Mouse (Mus musculus): ENCODE data around the gene Gnai2.

Gene Gnai2

DNA sequence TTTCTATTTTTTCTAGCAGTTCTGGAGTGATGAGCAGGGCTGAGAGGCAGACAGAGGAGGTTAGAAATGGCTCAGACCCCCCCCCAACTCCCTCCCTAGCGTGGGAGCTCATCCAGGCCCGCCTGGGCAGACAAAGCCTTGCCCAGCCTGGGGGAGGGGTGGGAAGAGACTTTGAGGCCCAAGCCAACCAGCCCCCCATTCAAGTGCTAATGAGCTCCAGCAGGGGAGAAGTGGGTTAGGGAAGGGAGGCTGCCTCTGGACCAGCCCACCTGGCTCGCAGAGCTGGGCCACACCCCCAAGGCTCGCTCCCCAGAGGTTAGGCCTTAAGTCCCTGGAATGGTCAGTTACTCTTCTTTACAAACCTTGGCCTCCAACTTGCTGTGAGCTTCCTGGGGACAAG is 4.6 kb downstream of the Gnai2 start:
- no peak for DNase-seq (ENCODE audit: low spot score)

DNA sequence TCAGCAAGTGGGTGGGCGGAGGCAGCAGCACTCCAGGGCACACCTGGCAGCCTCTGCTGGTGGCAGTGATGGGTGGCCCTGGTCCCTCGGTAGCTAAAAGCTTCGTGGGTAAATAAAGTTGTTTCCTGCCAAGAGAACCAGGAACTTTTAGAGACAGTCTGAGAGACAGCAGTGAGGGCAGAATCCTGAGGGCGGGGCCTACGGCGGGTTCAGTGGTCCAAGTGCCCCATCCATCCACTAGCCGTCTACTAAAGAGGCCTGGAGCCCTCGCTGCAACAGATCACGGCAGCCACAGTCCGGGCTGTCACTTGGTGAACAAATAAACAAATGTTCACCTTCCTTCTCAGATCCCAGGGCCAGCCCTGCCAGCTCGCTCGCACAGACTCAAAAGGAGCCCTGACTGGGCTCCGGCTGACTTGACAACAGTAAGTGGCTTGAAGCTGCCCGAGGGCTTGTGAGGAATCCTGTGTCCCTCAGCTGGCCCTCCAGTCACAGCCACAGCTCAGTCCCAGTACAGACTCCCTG is 5.2 kb downstream of the Gnai2 start:
- DNase-seq (ENCODE audit: low spot score), result no peak

DNA sequence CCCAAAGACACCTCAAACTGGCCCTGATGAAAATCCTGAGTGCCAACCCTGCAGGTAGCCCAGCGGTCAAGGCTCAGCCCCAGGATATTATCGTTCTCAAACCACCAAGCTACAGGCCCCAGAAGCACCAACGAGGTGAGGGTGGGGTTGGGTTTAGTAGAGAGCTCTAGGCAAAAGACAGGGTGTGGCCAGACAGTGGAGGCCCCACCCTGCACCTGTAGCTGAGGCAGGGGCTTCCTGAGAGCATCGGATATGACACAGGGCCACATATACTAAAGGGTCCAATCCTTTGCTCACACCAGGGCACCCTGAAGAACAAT is 5.8 kb downstream of the Gnai2 start:
- no peak for DNase-seq (ENCODE audit: low spot score)

DNA sequence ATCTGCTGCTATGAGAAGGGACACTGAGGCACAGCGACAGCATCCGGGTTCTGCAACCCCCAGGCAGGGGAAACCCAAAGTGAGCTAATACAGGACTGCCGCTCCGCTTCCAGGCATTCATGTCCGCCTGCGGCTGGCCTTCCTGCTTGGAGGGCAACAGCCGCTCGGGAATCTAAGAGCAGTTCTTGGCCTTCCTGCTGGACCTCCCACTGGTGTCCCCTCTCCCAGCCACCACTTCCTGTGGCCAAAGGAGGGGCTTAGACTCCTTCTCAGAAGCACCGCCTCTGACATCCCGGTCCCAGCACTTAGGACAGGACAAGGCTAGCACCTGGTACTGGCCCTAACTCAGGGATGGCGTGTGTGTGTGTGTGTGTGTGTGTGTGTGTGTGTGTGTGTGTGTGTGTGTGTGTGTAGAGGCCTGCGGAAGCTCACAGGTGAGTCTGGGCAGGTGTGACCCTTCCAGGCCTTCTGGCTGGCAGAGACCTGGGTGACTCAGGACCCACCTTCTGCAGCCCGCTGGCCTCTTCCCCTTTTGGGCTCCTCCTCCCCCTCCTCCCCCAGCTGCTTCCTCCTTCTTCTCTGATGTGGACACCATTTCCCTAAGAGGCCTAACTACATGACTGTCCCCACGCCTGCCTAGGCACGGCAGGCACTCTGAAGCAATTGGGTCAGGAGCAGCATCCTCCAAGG is 6.3 kb downstream of the Gnai2 start:
- DNase-seq (ENCODE audit: low spot score), result no peak

DNA sequence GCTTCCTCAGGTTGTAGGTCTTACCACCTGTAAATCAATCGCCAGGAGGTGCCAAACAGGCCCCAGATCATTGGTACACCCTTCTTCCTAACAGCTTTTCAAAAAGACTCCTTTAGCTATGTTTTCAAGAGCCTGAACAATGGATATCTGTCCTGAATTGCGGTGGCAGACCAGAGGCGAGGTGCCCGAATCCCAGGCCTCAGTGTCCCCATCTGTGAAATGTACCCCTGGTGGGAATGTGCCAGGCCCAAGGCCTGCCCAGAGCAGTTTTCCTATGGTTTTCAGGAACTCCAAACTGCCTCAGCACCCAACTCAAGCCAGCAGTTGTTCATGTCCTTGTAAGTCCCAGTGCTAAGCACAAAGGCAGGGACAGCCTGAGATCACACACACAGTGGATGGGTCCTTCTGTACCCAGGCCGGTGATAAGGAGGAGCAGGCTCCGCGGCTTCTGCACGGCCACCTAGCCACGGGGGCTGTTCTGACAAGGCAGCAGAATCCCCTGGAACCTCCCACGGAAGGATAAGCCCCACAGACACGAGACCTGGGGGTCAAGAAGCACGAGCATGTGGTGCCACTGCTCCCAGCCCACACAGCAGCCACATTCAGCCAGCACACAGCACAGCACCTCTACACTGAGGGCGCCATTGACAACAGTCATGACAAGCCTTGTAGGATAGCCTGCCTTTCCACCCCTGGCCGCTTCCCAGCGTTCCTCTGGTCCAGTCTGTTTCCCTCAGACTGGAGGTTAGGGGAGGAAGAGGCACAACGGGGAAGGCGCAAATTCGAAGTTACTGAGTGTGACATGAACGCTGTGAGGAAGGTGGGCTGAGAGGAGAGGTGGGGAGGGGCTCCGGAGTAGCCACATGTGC is 7.5 kb downstream of the Gnai2 start:
- DNase-seq (ENCODE audit: low spot score), result no peak

DNA sequence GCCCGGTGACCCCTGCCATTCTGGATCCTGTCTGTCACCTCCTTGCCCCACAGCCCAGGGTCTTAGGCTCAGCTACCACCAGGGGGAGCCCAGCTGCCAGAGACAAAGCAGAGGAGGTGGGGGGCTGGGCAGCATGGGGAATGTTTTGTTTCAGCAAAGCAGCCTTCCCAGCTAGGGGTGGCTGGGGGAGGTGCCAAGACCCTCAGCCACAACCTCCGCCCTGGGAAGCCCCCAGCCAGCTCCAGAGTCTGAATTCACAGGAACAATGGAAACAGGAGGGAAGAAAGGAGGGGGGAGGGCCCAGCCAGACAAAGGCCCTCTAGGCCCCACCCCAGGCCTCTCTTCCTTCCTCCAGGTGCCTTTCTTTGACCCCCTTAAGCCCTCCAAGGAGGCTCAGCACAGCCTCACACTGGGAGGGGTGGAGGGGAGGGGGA is 8.3 kb downstream of the Gnai2 start:
- no peak for DNase-seq (ENCODE audit: low spot score)

DNA sequence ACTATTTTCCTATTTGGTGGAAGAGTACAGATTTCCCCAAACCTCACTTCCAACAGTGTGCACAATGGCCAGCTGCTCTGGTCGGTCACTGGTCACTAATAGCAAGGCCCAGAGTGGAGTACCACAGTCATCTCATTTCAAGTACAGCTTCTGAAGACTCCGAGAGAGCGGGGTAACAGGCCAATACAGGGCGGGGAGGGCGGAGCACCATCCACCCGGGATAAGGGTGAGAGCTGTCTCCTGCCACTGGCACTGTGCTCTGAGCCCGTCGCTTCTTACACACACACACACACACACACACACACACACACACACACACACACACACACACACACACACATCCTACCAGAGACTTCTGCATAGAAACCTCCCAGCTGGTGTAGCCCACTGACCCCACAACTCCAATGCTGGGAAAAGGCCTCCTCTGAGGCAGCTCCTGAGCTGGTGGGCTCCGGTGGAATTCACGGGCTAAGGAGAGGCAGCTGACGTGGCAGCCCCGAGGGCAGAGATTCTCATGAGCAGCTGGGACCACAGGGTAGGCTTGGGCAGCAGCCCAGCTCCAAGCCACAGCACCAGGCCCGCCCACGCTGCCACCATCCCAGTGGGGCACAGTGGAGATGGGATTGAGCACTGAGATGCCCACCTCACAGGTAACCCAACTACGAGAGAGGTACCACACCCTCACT is 8.9 kb downstream of the Gnai2 start:
- no peak for DNase-seq (ENCODE audit: low spot score)

DNA sequence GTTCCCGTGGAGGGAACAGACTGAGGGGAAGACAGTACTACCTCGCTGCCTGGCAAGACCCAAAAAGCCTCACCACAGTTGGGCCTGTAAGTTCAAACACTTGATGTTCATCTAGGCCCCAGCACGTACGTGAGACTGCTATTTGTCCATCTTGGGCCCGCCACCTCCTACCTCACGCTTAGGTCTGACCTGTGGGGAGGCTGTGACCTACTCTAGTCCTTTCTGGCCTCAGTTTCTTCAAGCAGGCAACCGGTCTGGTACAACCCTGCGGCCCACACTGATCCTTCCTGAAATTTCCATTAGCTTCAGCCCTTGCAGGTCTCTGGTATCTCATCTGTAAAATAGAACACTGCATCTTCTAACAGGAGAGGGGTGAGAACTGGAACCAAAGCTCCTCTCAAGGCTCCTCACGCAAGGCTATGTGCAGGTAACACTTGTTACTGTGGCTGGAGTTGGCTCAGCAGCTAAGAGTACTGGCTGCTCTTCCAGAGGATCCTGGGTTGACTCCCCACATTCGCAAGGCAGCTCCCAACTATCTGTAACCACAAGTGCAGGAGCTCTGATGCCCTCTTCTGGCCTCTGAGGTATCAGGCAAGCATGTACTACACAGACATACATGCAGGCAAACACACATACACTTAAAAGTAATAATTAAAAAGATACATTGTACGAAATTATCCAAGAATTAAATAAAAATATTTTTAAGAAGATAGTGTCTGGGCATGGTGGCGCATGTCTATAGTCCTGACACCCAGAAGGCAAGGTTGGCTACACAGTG is 9.6 kb downstream of the Gnai2 start:
- DNase-seq (ENCODE audit: low spot score), result no peak

DNA sequence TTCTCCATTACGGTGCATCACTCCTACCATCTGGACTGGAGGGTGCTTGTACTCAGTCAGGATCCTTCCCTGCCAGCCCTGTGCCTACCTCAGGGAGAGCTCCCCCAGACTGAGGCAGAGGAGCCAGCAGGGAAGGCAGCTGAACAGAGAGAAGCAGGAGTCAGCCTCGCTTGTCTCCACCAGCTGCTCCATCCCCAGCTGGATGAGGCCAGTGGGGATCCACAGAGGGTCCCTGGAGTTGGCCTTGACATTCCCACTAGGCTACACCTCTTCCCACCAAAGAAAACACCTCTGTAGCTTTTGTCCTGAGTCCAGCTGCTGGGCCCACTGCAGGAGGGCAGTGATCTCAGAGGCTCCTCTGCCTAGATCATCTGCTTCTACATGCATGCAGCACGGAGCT is 10.2 kb downstream of the Gnai2 start:
- no peak for DNase-seq (ENCODE audit: low spot score)

DNA sequence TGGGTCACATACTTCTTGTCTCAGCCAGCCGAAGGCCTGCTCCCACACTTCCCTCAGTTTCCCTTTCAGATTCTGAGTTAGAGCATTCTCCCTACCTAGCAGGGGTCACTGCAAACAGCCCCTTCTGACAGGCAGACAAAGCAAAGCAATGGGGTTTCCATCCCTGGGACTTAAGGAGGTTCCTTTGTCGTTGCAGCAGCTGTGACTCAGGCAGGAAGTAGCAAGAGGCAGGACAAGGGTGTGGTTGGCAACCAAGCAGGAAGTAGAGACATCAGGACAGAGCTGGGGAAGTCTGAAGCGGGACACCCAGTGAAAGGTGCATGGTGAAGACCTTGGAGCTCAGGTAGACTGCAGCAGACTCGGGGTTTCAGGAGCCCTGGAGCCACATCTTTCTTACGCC is 10.6 kb downstream of the Gnai2 start:
- no peak for DNase-seq (ENCODE audit: low spot score)

DNA sequence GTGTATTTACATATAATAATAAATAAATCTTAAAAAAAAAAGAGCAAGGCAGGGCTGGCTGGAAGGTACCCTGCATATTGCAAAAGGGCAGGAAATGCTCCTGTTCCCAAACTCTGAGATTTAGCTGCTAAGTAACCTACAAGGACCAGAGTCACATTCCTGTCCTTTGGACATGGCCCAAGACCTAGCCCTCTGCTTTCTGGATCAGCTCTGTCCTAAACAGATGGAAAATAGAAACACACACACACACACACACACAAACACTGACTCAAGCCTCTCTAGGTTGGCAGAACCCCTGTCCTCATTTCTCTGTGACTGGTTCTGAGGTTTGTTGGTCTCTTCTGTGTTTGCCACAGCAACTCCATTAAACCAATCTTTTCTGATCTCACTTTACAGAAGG is 14.2 kb downstream of the Gnai2 start:
- DNase-seq (ENCODE audit: low spot score), result no peak

DNA sequence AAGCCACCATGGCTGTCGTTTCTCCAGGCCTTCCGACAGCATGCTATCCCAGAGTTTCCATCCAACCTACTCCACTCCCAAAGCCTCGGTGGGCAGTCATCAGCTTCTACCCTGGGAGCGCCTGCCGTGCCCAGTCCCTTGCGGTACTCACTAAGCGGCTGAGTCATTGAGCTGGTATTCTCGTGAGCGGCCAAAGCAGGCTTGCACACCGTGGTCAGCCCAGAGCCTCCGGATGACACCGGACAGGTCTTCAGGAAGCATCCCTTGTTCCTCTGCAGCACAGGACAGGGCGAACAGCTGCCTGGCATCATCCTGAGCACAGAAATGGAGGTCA is 15.7 kb downstream of the Gnai2 start:
- DNase-seq (ENCODE audit: low spot score), result no peak

DNA sequence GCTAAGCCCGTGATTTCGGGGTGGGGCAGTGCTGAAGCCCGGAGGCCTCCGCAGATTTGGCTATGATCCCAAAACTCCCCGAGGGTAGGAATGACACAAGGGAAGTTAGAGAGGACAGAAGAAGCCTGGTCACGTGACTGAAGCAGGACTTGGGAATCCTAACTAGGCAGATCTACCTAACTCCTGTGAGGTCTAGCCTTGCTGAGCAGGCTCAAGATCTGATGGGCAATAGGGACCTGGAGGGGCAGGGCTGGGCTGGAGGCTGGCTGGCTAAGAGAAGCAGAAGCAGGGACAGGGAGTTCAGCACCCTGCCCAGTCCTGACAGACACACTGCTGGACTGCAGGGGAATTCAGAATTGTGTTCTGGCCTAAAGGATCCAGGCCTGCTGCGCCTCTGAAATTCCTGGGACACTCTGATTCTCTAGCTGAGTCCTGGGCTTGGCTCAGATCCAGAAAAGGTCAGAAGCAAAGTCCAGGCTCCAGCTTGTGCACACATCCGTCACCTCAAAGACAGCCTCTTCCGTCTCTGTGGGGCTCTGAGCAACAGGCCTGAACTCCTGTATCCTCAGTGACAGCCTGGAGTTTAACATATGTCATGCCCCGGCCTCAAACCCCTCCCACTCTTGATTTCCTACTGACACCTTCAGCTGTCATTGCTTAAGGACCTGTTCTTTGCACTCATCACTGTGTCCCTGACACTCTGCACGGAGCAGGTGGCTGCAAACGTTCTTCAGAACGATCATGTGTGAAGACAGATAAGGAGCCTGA is 16.2 kb downstream of the Gnai2 start:
- no peak for DNase-seq (ENCODE audit: low spot score)

DNA sequence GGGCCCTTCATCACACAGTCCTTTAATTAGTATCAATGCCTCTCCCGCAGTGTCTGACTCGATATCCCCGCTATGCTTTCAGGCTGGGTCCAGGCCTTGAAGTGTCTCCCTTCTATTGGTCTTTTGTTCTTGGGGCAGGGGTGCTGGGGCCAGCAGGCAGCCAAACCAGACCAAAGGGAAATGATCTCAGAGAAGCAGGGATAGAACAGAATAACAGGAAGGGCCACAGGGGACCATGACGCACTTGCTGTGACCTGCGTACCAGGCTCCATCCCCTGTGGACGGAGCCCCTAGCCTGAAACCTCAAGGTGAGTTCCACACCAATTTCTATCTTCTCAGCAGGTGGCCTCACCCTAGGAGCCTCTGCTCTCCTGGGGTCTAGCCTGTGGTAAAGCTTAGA is 17.1 kb downstream of the Gnai2 start:
- no peak for DNase-seq (ENCODE audit: low spot score)

DNA sequence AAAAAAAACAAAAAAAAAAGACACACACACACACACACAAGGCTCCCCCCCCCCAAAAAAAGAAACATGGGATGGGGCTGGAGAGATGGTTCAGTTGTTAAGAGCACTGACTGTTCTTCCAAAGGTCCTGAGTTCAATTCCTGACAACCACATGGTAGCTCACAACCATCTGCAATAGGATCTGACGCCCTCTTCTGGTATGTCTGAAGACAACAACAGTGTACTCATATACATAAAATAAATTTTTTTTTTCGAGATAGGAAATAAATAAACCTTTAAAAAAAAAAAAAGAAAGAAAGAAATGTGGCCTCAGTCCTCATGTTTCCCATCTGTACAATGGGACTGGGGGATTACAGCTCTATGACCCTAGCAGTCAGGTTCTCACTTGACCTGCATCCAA is 17.7 kb downstream of the Gnai2 start:
- DNase-seq (ENCODE audit: low spot score), result no peak

DNA sequence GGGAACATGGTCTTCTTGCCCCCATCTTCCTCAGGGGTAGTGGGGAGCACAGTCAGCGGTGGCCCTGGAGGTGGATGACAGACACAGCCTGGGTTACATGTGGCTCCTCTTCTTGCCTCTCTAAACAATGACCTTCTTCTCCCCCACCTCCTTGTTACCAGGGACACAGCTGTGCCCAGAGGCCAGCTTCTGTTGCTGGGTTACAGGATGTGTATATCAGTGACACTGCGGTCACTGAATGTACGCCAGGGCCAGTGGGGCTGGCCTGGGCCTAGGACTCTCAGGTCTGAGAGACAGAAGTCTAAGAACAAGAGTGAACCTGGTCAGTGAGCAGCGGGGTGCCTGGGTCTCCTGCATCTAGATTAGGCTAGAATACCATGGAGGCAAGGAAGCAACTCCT is 20.1 kb downstream of the Gnai2 start:
- DNase-seq (ENCODE audit: low spot score), result no peak

DNA sequence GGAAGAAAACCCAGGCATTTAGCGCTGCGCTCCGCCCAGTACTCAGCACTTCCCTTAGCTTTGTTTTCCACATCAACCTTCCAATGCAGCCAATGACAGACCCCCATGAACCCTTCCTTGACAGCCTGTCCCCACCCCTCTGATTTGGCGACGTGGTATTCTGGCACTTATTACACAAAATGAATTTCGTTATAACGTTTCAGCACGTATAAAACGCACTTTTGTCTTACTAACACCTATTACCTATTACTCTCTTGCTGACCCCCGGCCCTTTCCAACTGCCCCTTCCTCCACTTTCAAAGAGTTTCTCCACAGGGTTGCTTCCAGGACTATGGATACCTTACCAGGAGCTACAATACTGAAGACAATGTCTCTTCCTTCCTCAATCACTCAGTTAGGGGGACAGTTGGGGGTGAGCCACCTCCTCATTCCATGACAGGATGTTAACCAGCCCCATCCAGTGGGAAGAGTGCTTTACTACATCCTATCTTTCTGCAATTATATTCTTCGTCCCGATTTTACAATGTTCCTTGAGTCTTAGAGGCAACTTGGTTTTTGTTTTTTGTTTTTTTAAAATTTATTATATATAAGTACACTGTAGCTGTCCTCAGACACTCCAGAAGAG is 22.1 kb downstream of the Gnai2 start:
- no peak for DNase-seq (ENCODE audit: low spot score)

DNA sequence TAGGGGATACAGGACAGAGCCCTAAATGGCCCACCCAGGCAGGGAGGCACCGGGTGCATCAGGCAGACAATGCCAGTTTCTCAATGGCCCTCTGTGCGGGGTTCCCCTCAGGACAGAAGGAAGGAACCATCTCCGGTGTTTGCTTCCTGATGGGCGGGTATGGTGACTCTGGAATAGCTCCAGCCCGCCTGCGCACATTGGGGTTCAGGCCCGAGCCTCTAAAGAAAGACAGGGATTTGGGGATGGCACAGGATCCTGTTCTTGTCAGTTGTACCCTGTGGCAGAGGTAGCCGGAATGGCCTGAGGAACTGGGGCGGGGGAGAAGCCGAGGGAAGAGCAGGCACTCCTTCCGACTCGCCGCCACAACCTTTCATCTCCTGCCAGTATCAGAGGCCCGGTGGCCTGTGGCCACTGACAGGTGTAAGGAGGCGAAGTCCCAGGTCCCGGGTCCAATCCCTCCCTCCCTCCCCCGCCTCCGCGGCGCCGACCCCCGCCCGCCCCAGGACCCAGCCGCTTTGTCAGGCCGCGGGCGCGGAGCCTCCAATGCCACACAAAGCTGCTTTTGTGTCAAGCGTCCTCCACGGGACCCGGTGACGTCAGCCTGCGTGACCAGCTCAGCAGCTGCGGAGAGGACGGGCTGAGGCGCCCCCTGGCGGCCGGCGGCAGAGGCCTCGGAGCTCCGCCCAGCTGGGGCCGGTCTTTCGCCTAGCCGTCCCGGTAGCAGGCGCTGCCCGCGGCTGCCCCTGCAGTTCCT is 22.8 kb downstream of the Gnai2 start:
- peak; percentile 96 for DNase-seq (ENCODE audit: low spot score)

DNA sequence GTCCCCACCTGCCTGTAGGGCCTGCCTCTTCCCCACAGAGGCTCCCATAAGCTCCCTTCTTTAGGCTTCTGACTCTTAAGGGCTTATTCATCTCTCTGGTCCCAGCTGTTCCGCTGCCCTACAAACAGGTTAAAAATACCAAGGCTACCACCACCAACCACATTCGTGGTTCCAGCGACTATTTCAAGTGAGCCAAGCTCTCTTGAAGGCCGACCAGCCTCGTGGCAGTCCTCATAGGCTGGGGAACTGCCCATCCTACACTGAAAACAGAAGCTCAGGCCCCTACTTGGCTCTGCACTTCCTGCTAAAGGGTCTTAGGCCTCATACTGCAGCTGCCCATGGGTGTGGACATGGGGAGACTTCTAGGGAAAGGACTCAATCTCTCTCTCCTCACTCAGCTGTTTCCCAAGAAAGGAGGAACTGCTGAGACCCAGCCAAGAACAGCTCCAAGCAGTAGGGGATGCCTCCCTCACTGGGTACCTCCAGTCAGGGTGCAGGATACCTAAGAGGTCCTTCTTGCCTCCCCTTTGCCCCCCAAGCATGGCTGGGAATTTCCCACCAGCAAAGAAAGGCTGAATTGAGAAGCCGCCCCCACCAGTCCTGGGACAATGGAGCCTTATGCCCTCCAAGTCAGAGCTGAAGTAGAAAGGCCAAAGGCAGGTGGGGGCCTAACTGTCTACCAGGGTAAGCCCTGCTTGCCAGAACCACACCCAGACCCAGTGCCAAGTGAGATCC is 23.5 kb downstream of the Gnai2 start:
- no peak for DNase-seq (ENCODE audit: low spot score)

DNA sequence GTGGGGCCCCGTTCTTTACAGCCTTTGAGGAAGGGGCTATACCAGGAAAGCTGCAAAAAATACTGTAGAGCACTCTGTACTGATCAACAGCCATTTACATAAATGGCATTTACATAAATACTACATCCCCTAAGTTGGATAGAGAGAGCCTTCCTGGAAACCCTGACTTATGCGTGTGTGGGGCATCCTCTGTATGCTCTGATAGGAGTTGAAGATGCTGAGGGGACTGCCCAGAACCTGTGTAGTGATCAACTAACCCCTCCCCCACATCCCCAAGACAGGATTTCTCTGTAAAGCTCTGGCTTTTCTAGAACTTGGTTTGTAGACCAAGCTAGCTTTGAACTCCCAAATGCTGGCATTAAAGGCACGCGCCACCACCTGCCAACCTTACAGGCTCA is 25.7 kb downstream of the Gnai2 start:
- DNase-seq (ENCODE audit: low spot score), result no peak

All from ovary, postnatal 10 days (tissue).